In genomic region chr5:76565321-76565720, GRCm38 (mm10) we compare ENCODE assay signal across 8 mouse cellular contexts. TPM values are rescaled to one million over a fixed set of nuclear protein-coding genes. Genes with fewer than 3 reads are reported as not detected.
DNase-seq lines count a peak whose midpoint lies in the region; ATAC-seq lines count a peak whose summit lies in the region.

No protein-coding gene starts in this region.

- ATAC-seq in erythroid progenitor cell, adult 5-6 weeks (replicated peaks; ENCODE audit: low FRiP score, poor library complexity, severe bottlenecking): peak; percentile 89

- peak; percentile 21 to 43 for DNase-seq in cerebellum, postnatal 25 days
- no peak for DNase-seq in cerebellum, adult 11-12 months
- DNase-seq in 3134 (ENCODE audit: extremely low read depth, insufficient read length, low spot score): peak; percentile 29
- DNase-seq in adipocyte (ENCODE audit: low spot score): peak; percentile 76
- DNase-seq in kidney, postnatal 25 days: peak; percentile 44 to 73
- DNase-seq in lung, postnatal 10 days: peak; percentile 82
- peak; percentile 25 for DNase-seq in skeletal muscle tissue, adult 2 months (ENCODE audit: low read depth, low spot score)

RNA-seq across cellular contexts. Expression of gene Cep135, which starts 23.2 kb away (rescaled TPM):
- 39.3 and 59.1 TPM in 2 replicates for total RNA-seq in erythroid progenitor cell, adult 5-6 weeks (2015; ENCODE audit: low replicate concordance)
- total RNA-seq in erythroid progenitor cell, adult 5-6 weeks (2017; ENCODE audit: low replicate concordance): 81.6 and 82.6 TPM in 2 replicates

RNA-seq across cellular contexts. Expression of gene Exoc1, which starts 36.2 kb away (rescaled TPM):
- total RNA-seq in erythroid progenitor cell, adult 5-6 weeks (2015; ENCODE audit: low replicate concordance): 31.4 and 32.7 TPM in 2 replicates
- 19.0 and 32.3 TPM in 2 replicates for total RNA-seq in erythroid progenitor cell, adult 5-6 weeks (2017; ENCODE audit: low replicate concordance)
